Mouse (Mus musculus): ENCODE measurements around the gene Hist1h2ad. TPM values are rescaled to one million over a fixed set of nuclear protein-coding genes. Genes with fewer than 3 reads are reported as not detected.

Gene Hist1h2ad
- not detected for polyA plus RNA-seq (2014; fragmentation: Illumina TruSeq; extraction: RNeasy Lipid Tissue Mini Kit (QIAGEN cat#74804); ENCODE audit: low read depth, low replicate concordance)

GRCm38 (mm10) chr13:23573898-23574524 is at the start of gene Hist1h2ad, which contains the start of gene Hist1h2bf:
Gene Hist1h2ad (plus strand): TSS chr13:23574381.
Gene Hist1h2bf (minus strand): TSS chr13:23574196.

GRCm38 (mm10) chr13:23530901-23531875 is 43.0 kb upstream of the Hist1h2ad start, which contains the start of gene Hist1h4h:
Gene Hist1h4h (plus strand): TSS chr13:23531050.

GRCm38 (mm10) chr13:23533560-23534367 is 40.4 kb upstream of the Hist1h2ad start, which contains the start of gene Hist1h2af:
Gene Hist1h2af (plus strand): TSS chr13:23533906.

GRCm38 (mm10) chr13:23535137-23536075 is 38.8 kb upstream of the Hist1h2ad start, which contains the start of gene Hist1h3g:
Gene Hist1h3g (plus strand): TSS chr13:23535422.

GRCm38 (mm10) chr13:23542999-23543607 is 31.1 kb upstream of the Hist1h2ad start, which contains the start of gene Hist1h2bh:
Gene Hist1h2bh (minus strand): TSS chr13:23543392.

GRCm38 (mm10) chr13:23543965-23544786 is 30.0 kb upstream of the Hist1h2ad start, which contains the start of gene Hist1h3f:
Gene Hist1h3f (plus strand): TSS chr13:23544052.

GRCm38 (mm10) chr13:23551146-23551834 is 22.9 kb upstream of the Hist1h2ad start, which contains the start of gene Hist1h4f:
Gene Hist1h4f (minus strand): TSS chr13:23551648.

GRCm38 (mm10) chr13:23552962-23553361 is 21.2 kb upstream of the Hist1h2ad start, which contains the start of gene Hist1h1d:
Gene Hist1h1d (plus strand): TSS chr13:23553262.

GRCm38 (mm10) chr13:23561883-23562659 is 12.1 kb upstream of the Hist1h2ad start, which contains the start of gene Hist1h3e:
Gene Hist1h3e (minus strand): TSS chr13:23562369.

GRCm38 (mm10) chr13:23571022-23571503 is 3.1 kb upstream of the Hist1h2ad start, which contains the start of the genes Hist1h2ae and Hist1h2bg:
Gene Hist1h2ae (minus strand): TSS chr13:23571220.
Gene Hist1h2bg (plus strand): TSS chr13:23571396.

GRCm38 (mm10) chr13:23575271-23575851 is 1.2 kb downstream of the Hist1h2ad start, which contains the start of gene Hist1h3d:
Gene Hist1h3d (plus strand): TSS chr13:23575763.

GRCm38 (mm10) chr13:23581408-23582218 is 7.4 kb downstream of the Hist1h2ad start, which contains the start of gene Hist1h4d:
Gene Hist1h4d (plus strand): TSS chr13:23581598.

GRCm38 (mm10) chr13:23620733-23621531 is 46.8 kb downstream of the Hist1h2ad start, which contains the start of gene Hist1h2be:
Gene Hist1h2be (minus strand): TSS chr13:23621124.

GRCm38 (mm10) chr13:23622175-23622671 is 48.0 kb downstream of the Hist1h2ad start, which contains the start of gene Hist1h1e:
Gene Hist1h1e (minus strand): TSS chr13:23622558.

Data from adipose tissue, adult 10 weeks (tissue).